7 mouse cellular contexts compared by ENCODE assay signal in the genomic region with DNA sequence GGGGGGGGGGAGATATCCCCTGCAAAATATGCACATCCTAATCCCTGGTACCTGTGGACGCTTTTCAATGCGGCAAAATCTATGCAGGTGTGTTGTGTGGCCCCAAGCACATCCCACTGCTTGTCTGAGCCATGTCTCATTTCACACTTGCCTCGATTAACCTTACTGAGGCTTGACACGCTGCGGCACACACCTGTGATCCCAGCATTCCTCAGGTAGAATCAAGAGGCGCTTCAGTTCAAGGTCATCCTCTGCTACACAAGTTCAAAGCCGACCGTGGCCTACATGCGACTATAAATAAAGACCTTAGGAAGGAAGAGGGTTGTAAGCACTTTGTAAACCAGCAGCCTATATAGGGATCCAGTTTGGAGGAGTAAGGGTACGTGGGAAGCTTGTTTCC. TPM values are rescaled to one million over a fixed set of nuclear protein-coding genes. Genes with fewer than 3 reads are reported as not detected.
DNase-seq lines count a peak whose midpoint lies in the region; ATAC-seq lines count a peak whose summit lies in the region.

No protein-coding gene starts in this region.

- no peak for DNase-seq in lung, postnatal 25 days (ENCODE audit: low spot score)
- DNase-seq in hindbrain, embryonic 10.5 days (ENCODE audit: low spot score) = no peak
- DNase-seq in right cerebral cortex, adult 18-20 months = no peak
- no peak for DNase-seq in left cerebral cortex, postnatal 14 days (ENCODE audit: low spot score in 2 of 2)

- H3K9ac ChIP-seq in lung, embryonic 15.5 days = no peak overlapping the region
- H3K9ac ChIP-seq in liver, embryonic 12.5 days = peak overlapping the region; percentile 83
- peak overlapping the region; percentile 82 for H3K9ac ChIP-seq in stomach, embryonic 16.5 days (ENCODE audit: low read length)

- no peak overlapping the region for H3K27ac ChIP-seq in lung, embryonic 15.5 days
- H3K27ac ChIP-seq in hindbrain, embryonic 10.5 days = peak overlapping the region; percentile 94
- peak overlapping the region; percentile 82; the same call in 1 of the 2 replicates for H3K27ac ChIP-seq in liver, embryonic 12.5 days
- H3K27ac ChIP-seq in stomach, embryonic 16.5 days (ENCODE audit: low read length) = 0 out of 2 replicates have a peak overlapping the region, but pooled peaks have one; percentile 86

- no peak for ATAC-seq in lung, embryonic 15.5 days (ENCODE audit: borderline replicate concordance, extremely low read depth, low FRiP score, low TSS enrichment)
- ATAC-seq in liver, embryonic 12.5 days = no peak
- ATAC-seq in stomach, embryonic 16.5 days (ENCODE audit: insufficient read depth, low FRiP score) = no peak

- H3K27me3 ChIP-seq in lung, embryonic 15.5 days = no peaks in the 10 kb centered on the region
- H3K27me3 ChIP-seq in hindbrain, embryonic 10.5 days (ENCODE audit: insufficient read depth, poor library complexity, severe bottlenecking) = peaks cover 9% of the 10 kb centered on the region; the same call in 1 of the 2 replicates
- no peaks in the 10 kb centered on the region; the same call in 1 of the 2 replicates for H3K27me3 ChIP-seq in liver, embryonic 12.5 days (replicated peaks)
- no peaks in the 10 kb centered on the region for H3K27me3 ChIP-seq in stomach, embryonic 16.5 days (ENCODE audit: control insufficient read depth, insufficient read depth, low read length)

- no peaks in the 10 kb centered on the region for H3K9me3 ChIP-seq in lung, embryonic 15.5 days
- no peaks in the 10 kb centered on the region for H3K9me3 ChIP-seq in hindbrain, embryonic 10.5 days
- no peaks in the 10 kb centered on the region for H3K9me3 ChIP-seq in liver, embryonic 12.5 days (replicated peaks)
- H3K9me3 ChIP-seq in stomach, embryonic 16.5 days (replicated peaks; ENCODE audit: control insufficient read depth, low read length) = no peaks in the 10 kb centered on the region

- WGBS in lung, embryonic 15.5 days = 52% methylated on average over 10 of the region's 10 CpGs
- WGBS in hindbrain, embryonic 10.5 days = 69% methylated on average over 10 of the region's 10 CpGs
- WGBS in liver, embryonic 12.5 days (ENCODE audit: insufficient replicate concordance) = 65% methylated on average over 10 of the region's 10 CpGs
- 59% methylated on average over 10 of the region's 10 CpGs for WGBS in stomach, embryonic 16.5 days

- peak overlapping the region; percentile 97 for H3K4me2 ChIP-seq in lung, embryonic 15.5 days
- peak overlapping the region; percentile 92 for H3K4me2 ChIP-seq in liver, embryonic 12.5 days
- H3K4me2 ChIP-seq in stomach, embryonic 16.5 days (ENCODE audit: low read depth, low read length) = peak overlapping the region; percentile 79

- peaks cover 30% of the 10 kb centered on the region for H3K4me1 ChIP-seq in lung, embryonic 15.5 days
- peaks cover 65% of the 10 kb centered on the region for H3K4me1 ChIP-seq in hindbrain, embryonic 10.5 days (replicated peaks)
- H3K4me1 ChIP-seq in liver, embryonic 12.5 days = peaks cover 71% of the 10 kb centered on the region
- H3K4me1 ChIP-seq in stomach, embryonic 16.5 days (ENCODE audit: control insufficient read depth, insufficient read depth, low read length) = peaks cover 9% of the 10 kb centered on the region; the same call in 1 of the 2 replicates

- no peaks in the 10 kb centered on the region for H3K36me3 ChIP-seq in lung, embryonic 15.5 days
- peaks cover 16% of the 10 kb centered on the region for H3K36me3 ChIP-seq in hindbrain, embryonic 10.5 days
- no peaks in the 10 kb centered on the region for H3K36me3 ChIP-seq in liver, embryonic 12.5 days
- H3K36me3 ChIP-seq in stomach, embryonic 16.5 days (ENCODE audit: control insufficient read depth, insufficient read depth, low read length) = no peaks in the 10 kb centered on the region

- peak overlapping the region; percentile 73; the same call in 1 of the 2 replicates for H3K4me3 ChIP-seq in lung, embryonic 15.5 days
- peak overlapping the region; percentile 74 for H3K4me3 ChIP-seq in hindbrain, embryonic 10.5 days
- peak overlapping the region; percentile 66 for H3K4me3 ChIP-seq in liver, embryonic 12.5 days
- H3K4me3 ChIP-seq in stomach, embryonic 16.5 days (replicated peaks; ENCODE audit: low read length) = no peak overlapping the region; the same call in 1 of the 2 replicates

- intact Hi-C loops in left cerebral cortex, postnatal 14 days (cut with DNase I) = no loop called here

RNA-seq across cellular contexts. Expression of a gene that starts 0.6 kb away (rescaled TPM):
- 1.6 and 1.8 TPM in 2 replicates for polyA plus RNA-seq in lung, embryonic 15.5 days (2015; fragmentation: Nextera tagmentation; extraction: Ambion mirVana)
- polyA plus RNA-seq in hindbrain, embryonic 10.5 days (2016; fragmentation: Nextera tagmentation; extraction: Ambion mirVana) = 4.7 and 9.5 TPM in 2 replicates
- 0.33 and 0.38 TPM in 2 replicates for polyA plus RNA-seq in liver, embryonic 12.5 days (2016; fragmentation: Nextera tagmentation; extraction: Ambion mirVana)
- polyA plus RNA-seq in stomach, embryonic 16.5 days (2015; fragmentation: Nextera tagmentation; extraction: Ambion mirVana) = 2.7 and 3.1 TPM in 2 replicates
- total RNA-seq in left cerebral cortex, postnatal 14 days (2021) = 10 to 100 TPM; 78.5 to 83.4 TPM

RNA-seq across cellular contexts. Expression of a gene that starts 3.5 kb away (rescaled TPM):
- polyA plus RNA-seq in lung, embryonic 15.5 days (2015; fragmentation: Nextera tagmentation; extraction: Ambion mirVana) = 136 and 150 TPM in 2 replicates
- polyA plus RNA-seq in hindbrain, embryonic 10.5 days (2016; fragmentation: Nextera tagmentation; extraction: Ambion mirVana) = 82.5 and 86.0 TPM in 2 replicates
- 96.0 and 99.2 TPM in 2 replicates for polyA plus RNA-seq in liver, embryonic 12.5 days (2016; fragmentation: Nextera tagmentation; extraction: Ambion mirVana)
- polyA plus RNA-seq in stomach, embryonic 16.5 days (2015; fragmentation: Nextera tagmentation; extraction: Ambion mirVana) = 115 and 119 TPM in 2 replicates
- 100 to 1,000 TPM; 169 to 181 TPM for total RNA-seq in left cerebral cortex, postnatal 14 days (2021)

RNA-seq across cellular contexts. Expression of a gene that starts 36.6 kb away (rescaled TPM):
- 33.7 and 33.9 TPM in 2 replicates for polyA plus RNA-seq in lung, embryonic 15.5 days (2015; fragmentation: Nextera tagmentation; extraction: Ambion mirVana)
- 51.4 and 78.3 TPM in 2 replicates for polyA plus RNA-seq in hindbrain, embryonic 10.5 days (2016; fragmentation: Nextera tagmentation; extraction: Ambion mirVana)
- 38.6 and 39.2 TPM in 2 replicates for polyA plus RNA-seq in liver, embryonic 12.5 days (2016; fragmentation: Nextera tagmentation; extraction: Ambion mirVana)
- polyA plus RNA-seq in stomach, embryonic 16.5 days (2015; fragmentation: Nextera tagmentation; extraction: Ambion mirVana) = 9.4 and 17.0 TPM in 2 replicates
- 10 to 100 TPM; 26.0 to 29.2 TPM for total RNA-seq in left cerebral cortex, postnatal 14 days (2021)

RNA-seq across cellular contexts. Expression of a gene that starts 45.4 kb away (rescaled TPM):
- polyA plus RNA-seq in lung, embryonic 15.5 days (2015; fragmentation: Nextera tagmentation; extraction: Ambion mirVana) = 11.5 and 12.3 TPM in 2 replicates
- 12.6 TPM in 2 replicates for polyA plus RNA-seq in hindbrain, embryonic 10.5 days (2016; fragmentation: Nextera tagmentation; extraction: Ambion mirVana)
- polyA plus RNA-seq in liver, embryonic 12.5 days (2016; fragmentation: Nextera tagmentation; extraction: Ambion mirVana) = 9.0 and 9.2 TPM in 2 replicates
- polyA plus RNA-seq in stomach, embryonic 16.5 days (2015; fragmentation: Nextera tagmentation; extraction: Ambion mirVana) = 7.4 and 8.2 TPM in 2 replicates
- total RNA-seq in left cerebral cortex, postnatal 14 days (2021) = 10 to 100 TPM; 29.2 to 30.2 TPM

RNA-seq across cellular contexts. Expression of a gene that starts 45.5 kb away (rescaled TPM):
- polyA plus RNA-seq in lung, embryonic 15.5 days (2015; fragmentation: Nextera tagmentation; extraction: Ambion mirVana) = 23.1 and 28.2 TPM in 2 replicates
- polyA plus RNA-seq in hindbrain, embryonic 10.5 days (2016; fragmentation: Nextera tagmentation; extraction: Ambion mirVana) = 11.9 and 13.9 TPM in 2 replicates
- polyA plus RNA-seq in liver, embryonic 12.5 days (2016; fragmentation: Nextera tagmentation; extraction: Ambion mirVana) = 6.9 and 7.5 TPM in 2 replicates
- 15.4 and 18.0 TPM in 2 replicates for polyA plus RNA-seq in stomach, embryonic 16.5 days (2015; fragmentation: Nextera tagmentation; extraction: Ambion mirVana)
- 1 to 10 TPM; 4.4 to 7.4 TPM for total RNA-seq in left cerebral cortex, postnatal 14 days (2021)
